Mouse (Mus musculus) fat pad, adult 2 months (tissue): Measurements from ENCODE around the gene Atp8b2.

ENCODE experiments used
- DNase-seq: peaks from one replicate; pipeline ENCODE4 v3.0.0-alpha.2; 2011; ENCODE audit warnings: low read depth, low spot score; ENCODE audit errors: extremely low read depth

Gene Atp8b2

DNA sequence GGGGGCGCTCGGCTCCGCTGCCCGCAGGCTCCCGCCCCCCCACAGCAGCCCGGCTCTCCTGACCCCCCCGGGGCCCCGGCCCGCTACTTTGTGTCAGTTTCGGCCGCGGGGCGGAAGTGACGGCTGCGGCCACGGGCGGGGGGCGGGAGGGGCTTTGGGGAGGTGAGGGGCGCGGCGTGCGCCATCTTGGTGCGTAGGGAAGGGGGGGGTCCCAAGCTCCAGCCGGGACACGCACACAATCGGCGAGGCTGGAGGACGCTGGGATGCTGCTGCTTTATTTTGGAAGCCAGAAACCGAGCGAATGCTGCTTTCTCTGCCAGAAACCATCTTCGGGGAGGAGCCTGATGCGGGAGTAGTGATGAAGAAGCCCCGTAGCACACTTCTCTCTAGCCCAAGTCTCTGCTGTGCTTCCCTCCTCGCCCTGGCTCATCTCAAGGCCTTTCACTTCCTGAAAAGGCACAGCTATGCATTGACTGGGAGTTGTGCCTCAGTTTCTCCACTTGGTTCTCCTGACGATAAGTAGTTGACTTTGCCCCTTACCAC lies at the start of gene Atp8b2:
Gene Atp8b2, minus strand, starts transcription at position 288 of the 543 bp plus-strand sequence.
- no peak for DNase-seq

DNA sequence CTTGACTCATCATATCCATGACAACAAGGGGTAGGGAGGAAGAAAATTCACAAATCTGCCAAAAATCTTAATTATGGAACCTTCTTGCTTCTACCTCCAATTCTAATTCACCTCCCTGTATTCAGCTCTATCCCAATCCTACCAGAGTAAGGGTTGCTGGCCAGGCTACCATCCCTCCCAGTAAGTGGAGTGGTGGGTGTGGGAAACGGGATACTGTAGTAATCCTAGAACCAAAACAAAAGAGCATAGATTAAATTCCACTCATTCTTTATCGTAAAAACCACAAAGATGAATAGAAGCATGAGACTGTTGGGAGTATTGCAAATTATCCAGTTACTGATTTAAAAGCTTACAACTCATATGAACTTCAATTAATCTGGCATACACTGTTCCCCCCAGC lies 47.0 kb upstream of the Atp8b2 start:
- DNase-seq: no peak

DNA sequence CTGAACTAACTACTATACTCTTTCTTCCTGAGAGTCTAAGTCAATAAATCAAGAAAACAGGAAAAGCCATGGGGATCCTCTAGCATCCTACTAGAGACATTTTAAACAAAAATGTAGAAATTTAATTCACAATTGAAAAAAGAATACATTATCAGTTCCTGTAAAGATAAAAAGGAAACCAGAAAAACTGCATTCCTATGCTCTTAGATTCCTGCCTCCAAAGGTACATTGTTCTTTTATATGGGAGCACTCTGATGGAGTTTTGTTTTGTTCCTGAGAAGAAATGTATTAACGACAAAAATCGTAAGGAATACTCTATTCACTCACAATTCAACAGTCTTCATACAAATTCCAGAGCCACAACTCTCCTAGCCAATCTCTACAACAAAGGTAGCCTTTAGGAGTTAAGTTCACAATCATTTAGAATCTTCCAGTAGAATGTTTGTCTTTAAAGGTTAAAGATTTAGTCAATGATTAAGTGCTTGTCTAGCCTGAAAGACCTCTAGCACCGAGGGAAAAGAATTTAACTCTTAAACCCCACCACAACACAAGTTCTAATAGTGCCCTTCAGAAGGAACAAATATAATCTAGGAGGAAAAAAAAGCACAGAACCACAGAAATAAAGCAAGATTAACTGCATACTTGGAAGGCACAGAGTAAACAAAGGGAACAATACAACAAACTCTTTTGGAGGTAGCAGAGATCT lies 40.9 kb upstream of the Atp8b2 start:
- no peak for DNase-seq

DNA sequence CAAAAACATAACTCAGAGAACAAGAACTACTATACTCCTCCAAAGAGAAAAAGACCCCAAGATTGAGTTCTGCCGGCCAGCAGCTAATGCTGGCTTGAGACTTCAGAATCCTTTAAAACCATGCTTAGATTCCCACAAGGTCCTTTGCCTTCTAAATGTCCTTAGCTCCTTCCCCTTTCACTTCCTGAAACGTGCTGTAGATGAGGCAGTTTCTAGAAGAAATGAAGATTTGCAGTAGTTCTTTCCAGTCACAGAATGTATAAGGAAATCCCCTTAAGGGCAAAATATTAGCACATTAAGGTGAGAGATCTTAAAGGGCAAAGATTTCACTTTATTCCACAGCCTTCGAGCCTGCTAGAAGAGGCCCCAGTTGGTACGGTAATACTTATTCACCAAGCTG lies 36.5 kb upstream of the Atp8b2 start:
- DNase-seq: no peak

DNA sequence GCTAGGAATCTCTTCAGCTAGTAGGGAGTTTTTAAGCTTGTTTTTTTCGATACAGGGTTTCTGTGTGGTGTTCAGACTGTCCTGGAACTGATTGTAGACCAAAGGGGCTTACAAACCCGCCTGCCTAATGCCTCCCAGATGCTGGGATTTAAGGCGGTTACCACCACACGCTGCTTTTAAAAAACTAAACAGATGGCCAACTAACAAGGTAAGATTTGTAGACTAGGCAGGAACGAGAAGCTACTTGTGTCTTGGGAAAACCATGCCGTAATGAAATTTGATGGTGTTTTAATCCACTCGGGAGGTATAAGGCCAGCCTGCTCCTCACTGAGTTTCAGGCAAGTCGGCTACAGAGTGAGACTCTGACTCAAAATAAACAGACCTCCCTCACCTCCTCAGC lies 35.8 kb upstream of the Atp8b2 start:
- DNase-seq: no peak

DNA sequence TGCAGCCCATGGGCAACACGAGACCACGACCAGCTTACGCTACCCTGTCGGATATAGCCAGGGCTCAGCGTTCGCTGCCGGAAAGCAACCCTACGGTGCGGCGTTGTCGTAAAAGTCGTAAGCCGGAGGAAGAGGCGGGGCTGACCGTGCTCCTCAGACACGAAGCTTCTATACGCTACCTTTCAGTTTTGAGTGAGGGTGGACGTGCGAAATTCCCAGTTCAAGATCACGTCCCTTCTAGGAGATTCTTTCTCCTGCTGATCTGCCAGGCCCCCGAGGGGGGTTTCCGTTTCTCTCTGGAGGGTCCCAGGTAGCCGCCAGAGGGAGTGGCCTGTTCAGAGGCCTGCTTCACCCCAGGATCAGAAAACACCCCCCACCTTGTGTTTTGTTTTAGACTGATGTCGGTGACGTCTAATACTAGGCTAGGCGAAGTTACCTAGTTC lies 35.3 kb upstream of the Atp8b2 start, which contains the start of gene Hax1:
Gene Hax1, minus strand, starts transcription at position 169 of the 443 bp plus-strand sequence.
- DNase-seq: peak; percentile 40

DNA sequence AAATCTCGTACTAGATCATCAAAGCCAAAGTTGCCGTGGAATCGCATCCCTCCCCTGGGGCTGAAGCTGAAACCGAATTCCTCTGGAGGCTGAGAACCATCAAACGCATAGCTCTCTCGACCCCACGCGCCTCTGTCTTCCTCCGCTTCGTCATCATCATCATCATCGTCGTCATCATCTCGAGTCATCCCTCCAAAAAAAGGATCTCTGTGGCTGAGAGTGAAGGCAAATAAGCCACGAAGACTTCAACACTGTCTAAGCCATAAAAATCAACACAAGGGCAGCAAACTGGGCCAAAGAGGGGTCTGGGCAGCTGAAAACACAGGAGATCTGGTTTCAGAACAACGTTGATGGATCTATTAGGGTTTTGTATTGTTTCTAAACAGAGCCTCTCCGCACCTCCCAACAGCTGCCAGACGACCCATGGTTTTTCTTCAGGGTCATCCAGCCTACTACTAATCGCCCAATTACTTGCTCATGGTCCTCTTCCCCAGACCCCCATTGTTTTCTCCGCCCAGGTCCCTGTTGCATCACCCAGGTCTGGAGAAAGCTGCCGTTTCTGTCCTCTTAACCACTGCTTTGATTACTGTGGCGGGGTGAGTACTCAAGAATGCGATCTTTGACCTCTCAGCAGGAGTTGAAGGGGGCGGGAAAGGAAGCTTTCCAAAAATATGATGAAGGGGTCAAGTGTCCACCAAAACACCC lies 34.6 kb upstream of the Atp8b2 start:
- DNase-seq: no peak

DNA sequence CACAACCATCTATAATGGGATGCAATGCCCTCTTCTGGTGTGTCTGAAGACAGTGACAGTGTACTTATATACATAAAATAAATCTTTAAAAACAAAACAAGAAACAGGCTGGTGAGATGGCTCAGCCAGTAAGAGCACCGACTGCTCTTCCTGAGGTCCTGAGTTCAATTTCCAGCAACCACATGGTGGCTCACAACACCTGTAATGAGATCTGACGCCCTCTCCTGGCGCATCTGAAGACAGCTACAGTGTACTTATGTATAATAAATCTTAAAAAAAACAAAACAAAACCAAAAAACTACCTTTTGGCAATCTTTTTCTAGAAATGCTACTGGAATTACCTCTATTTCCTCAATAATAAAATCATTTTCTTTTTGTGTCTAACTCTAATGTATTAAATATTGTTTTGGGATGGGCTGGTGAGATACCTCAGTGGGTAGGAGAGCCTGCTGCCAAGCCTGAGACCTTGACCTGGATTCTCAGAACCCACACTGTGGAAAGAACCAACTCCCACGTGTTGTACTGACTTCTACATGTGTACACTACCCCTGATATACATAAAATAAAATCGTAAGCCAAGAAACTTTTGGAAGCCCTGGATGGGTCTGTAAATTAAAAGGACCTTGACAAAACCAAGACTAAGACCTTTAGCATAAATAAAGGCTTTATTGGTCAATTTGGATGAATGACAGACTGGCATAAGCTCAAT lies 31.7 kb upstream of the Atp8b2 start:
- DNase-seq: no peak

DNA sequence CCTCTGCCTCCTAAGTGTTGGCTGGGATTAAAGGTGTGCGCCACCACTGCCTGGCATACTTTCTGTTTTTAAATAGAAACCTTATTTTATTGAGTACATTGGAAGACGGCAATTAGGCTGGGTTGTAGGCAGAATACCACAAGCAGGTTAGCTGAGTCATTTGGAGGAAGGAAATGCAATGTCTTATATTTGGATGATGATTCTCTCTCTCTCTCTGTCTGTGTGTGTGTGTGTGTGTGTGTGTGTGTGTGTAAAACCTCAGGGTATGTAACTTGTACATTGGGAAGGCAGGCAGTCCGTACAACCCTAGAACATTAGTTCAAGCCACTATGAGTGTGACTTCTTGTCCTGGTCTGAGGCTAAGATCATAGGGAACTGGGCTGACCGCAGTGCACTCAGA lies 24.5 kb upstream of the Atp8b2 start:
- no peak for DNase-seq

DNA sequence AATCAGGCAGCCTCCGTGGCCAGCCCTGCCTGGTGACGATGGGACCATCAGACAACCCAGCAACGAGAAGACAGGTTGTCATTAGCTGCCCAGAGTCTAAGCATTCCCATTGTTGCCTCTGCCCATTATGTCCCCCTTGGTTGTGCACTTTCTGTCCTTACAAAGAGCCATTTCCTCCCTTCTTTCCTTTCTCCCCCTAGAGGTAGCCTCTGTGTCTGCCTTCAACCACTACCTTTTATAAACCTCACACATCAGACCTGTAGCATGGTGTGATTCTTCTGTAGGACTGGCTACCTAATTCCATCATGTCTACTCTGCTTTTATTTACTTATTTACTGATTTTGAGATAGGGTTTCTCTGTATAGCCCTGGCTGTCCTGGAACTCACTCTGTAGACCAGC lies 23.9 kb upstream of the Atp8b2 start:
- no peak for DNase-seq

DNA sequence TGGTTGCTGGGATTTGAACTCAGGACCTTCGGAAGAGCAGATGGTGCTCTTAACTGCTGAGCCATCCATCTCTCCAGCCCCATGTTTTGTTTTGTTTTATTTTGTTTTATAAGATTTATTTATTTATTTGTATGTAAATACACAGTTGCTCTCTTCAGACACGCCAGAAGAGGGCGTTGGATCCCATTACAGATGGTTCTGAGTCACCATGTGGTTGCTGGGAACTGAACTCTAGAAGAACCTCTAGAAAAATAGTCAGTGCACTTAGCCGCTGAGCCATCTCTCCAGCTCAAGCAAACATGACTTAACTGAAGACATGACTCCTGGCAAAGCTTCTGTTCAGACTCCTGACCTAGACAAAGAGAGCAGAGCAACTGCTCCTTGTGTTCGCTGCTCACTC lies 19.1 kb upstream of the Atp8b2 start:
- DNase-seq: no peak

DNA sequence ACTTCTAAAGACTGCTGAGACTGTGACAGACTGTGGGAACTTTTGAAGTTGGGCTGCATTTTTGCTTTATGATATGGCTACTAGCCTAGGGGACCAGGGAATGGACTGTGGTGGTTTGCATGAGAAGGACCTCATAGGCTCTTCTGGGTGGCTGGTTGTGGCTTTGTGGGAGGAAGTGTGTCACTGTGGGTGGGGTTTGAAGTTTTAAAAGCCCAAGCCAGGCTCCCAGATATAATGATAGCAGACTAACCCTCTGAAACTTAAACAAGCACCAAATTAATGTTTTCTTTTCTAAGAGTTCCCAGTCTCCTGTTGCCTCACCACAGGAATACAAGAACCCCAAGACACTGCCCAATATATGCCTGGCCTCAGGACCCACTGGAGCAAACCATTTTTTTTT lies 13.6 kb upstream of the Atp8b2 start:
- no peak for DNase-seq

DNA sequence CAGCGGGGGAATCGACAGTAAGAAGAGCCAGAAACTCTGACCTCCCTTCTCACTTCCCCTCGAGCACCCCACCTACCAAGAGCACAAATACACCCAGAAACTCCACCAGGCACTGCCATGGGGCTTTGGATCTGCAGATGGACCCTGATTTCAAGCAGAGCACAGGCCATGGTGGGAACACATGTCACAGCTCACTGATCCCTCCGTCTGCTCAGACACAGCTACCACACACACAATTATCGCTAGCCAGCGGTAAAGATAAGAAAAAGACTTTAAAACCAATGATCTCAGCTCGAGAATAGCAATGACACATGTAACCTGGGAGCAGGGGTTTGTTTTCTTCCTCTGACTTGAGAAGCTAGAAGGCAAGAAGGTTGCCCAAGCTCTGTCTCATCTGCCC lies 5.2 kb upstream of the Atp8b2 start:
- DNase-seq: no peak

DNA sequence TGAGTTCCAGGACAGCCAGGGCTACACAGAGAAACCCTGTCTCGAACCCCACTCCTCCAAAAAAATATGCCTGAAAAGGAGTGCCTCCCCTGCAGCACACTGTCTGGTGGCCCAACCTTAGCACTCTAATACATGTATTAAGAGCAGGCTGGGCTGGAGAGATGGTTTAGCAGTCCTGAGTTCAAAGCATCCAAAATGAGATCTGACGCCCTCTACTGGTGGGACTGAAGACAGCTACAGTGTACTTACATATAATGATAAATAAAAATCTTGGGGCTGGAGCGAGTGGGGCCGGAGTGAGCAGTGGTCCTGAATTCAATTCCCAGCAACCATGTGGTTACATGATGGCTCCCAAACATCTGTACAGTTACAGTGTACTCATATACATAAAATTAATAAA lies 3.6 kb upstream of the Atp8b2 start:
- no peak for DNase-seq

DNA sequence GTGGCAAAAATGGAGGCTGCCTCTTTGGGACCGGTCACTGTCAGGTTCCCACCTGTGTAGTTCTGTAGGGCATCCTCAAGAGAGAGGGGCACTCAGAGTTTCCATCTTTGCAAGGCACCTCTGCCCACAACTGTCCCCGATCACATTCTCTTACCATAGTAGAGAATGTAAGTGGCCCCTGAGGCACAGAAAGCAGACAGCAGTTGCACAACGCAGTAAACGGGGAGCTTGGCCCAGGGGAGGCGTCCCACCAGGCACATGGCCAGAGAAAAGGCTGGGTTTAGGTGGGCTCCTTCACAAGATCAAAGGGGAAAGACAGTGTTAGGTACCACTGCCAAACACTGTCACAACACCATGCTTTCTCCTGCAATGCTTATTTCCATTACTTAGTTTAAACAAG lies 2.7 kb upstream of the Atp8b2 start:
- no peak for DNase-seq

DNA sequence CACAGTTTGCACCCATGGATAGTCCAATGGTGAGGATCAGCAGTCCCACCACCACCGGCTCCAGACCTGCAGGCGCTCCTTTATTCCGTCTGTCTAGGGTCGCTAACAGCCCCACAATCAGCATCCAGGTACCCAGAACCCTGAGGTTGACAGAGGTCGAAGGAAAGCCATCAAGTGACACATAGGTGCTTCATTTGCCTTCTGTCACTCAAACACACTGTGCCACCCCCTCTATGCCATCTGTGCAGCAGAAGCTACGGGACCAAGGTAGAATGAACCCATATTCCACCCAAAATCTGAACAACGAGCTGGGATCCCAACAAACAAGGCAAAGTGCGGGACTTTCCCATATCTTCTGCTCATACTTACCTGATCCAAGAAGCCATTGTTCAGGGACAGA lies 2.2 kb upstream of the Atp8b2 start:
- no peak for DNase-seq

DNA sequence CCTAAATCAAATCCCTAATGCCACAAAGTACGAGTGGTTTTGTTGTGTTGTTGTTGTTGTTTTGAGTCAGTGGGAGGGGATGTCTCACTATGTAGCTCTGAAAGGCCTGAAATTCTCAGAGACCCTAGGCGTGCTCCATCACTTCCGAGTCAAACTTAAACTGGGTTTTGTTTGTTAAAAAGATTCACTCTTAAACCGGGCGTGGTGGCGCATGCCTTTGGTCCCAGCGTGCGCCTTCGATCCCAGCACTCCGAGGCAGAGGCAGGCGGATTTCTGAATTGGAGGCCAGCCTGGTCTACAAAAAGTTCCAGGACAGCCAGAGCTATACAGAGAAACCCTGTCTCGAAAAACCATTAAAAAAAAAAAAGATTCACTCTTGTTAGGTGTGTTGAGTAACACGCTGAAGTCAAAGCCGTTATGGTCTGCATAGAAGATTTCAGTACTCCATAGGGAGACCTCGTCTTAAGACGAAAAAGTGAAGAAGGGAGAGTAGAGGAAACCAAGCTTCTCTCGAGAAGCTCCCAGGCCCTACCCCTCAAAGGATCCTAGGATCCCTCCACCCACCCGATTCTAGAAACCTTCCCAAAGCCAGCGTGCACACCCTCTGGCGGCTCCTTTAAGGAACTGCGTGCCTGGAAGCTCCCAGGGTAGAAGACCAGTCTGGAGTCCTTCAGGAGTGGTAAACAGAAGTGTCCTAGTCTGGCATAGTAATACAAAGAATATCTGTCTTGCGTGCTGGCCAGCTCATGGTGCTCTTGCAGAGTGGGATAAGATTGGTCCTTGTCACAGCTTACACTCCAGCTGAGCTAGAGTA lies 825 bp upstream of the Atp8b2 start:
- DNase-seq: no peak

DNA sequence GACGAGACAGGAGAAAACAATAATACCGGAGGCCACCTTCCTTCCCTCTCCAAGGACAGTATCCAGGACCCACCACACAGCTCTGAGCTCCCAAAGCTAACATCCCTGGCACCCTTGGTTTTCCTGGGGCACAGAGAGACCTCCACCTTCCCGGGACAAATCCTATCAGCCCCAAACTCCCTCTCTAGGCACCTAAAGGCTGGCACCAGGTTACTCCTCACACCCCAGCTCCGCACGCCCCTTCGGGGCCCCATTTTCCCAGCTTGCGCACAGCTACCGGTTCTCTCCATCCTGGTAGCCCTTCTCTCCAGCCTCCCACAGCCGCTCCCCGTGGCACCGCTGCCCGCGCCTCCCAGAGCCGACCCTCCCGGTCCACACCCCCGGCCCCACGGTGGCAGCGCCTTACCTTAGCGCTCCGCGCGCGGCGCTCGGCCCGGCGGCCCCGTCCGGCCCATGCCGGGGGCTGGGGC lies 522 bp downstream of the Atp8b2 start:
- no peak for DNase-seq

DNA sequence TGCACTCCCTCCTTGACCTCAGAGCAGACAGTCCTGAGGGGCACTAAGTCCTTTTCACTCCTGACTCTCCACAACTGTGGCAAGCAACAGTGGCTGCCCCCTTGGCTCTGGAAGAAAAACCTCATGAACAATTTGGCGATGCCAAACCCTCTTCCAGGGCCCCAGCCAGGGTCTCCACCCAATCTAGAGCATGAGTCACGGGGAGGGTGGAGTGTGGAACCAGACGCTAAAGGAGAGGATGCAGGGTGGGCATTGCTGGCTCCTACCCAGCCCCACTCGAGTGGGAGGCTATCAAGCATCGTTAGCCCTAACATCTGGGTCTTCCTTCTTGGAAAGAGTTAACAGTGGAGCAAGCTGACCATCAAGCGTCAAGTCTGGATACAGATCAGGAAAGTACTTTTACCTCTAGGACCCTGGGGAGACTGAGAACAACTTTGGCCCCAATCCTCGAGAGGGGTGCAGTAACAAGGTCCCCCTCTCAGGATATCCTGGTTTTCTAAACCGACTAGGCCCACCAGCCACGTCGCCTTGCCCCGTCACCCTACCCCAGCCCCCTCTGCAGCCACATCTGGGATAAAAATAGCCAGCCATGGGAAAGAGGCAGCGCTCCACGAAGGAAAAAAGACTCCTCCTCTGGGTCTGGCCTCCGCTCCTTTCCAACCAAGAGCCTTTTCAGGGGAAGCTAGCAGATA lies 1.1 kb downstream of the Atp8b2 start:
- no peak for DNase-seq

DNA sequence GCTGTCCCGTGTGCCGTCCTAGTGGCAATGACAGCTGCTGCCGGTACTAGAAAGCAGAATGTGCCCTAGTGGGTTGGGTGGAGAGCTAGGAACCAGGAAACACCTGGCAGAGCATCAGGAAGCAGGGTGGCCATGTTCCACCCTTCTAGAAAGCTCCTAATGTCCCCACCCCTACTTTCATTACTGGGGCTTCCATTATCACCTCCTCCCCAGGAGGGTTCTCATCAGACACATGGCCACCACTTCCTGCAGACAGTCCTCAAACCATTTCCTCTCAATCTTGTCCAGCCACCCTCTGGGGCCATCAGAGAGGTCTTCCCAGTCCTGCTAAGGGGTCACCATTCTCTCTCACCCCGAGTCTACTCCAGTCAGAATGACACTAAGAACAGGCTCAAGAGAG lies 1.9 kb downstream of the Atp8b2 start:
- no peak for DNase-seq
